Mouse (Mus musculus): Measurements from ENCODE around the gene Scn1b.

The Scn1b gene

GRCm38 (mm10) chr7:31149751-31150565 is 23.2 kb upstream of the Scn1b start:
- no peak for DNase-seq (ENCODE audit: low spot score)

GRCm38 (mm10) chr7:31149271-31149670 is 22.5 kb upstream of the Scn1b start:
- DNase-seq (ENCODE audit: low spot score), result no peak

GRCm38 (mm10) chr7:31148756-31149155 is 22.0 kb upstream of the Scn1b start:
- peak; percentile 47 for DNase-seq (ENCODE audit: low spot score)

- DNase-seq (ENCODE audit: low spot score), result no peak
Measured at GRCm38 (mm10) chr7:31148086-31148485, 21.3 kb upstream of the Scn1b start.

- DNase-seq (ENCODE audit: low spot score), result no peak
Measured at GRCm38 (mm10) chr7:31145596-31146160, 18.9 kb upstream of the Scn1b start.

- no peak for DNase-seq (ENCODE audit: low spot score)
Measured at GRCm38 (mm10) chr7:31144886-31145285, 18.1 kb upstream of the Scn1b start.

GRCm38 (mm10) chr7:31140941-31141340 is 14.1 kb upstream of the Scn1b start:
- no peak for DNase-seq (ENCODE audit: low spot score)

- DNase-seq (ENCODE audit: low spot score), result no peak
Measured at GRCm38 (mm10) chr7:31140302-31140701, 13.5 kb upstream of the Scn1b start.

GRCm38 (mm10) chr7:31139765-31140164 is 13.0 kb upstream of the Scn1b start:
- DNase-seq (ENCODE audit: low spot score), result no peak

- DNase-seq (ENCODE audit: low spot score), result no peak
Measured at GRCm38 (mm10) chr7:31135717-31136116, 8.9 kb upstream of the Scn1b start.

GRCm38 (mm10) chr7:31131866-31132265 is 5.1 kb upstream of the Scn1b start:
- no peak for DNase-seq (ENCODE audit: low spot score)

GRCm38 (mm10) chr7:31130841-31131240 is 4.0 kb upstream of the Scn1b start:
- DNase-seq (ENCODE audit: low spot score), result no peak

GRCm38 (mm10) chr7:31130197-31130596 is 3.4 kb upstream of the Scn1b start:
- no peak for DNase-seq (ENCODE audit: low spot score)

GRCm38 (mm10) chr7:31128157-31128705 is 1.4 kb upstream of the Scn1b start:
- DNase-seq (ENCODE audit: low spot score), result no peak

GRCm38 (mm10) chr7:31126211-31126751 is 522 bp downstream of the Scn1b start:
- DNase-seq (ENCODE audit: low spot score), result no peak

GRCm38 (mm10) chr7:31125116-31125515 is 1.7 kb downstream of the Scn1b start:
- DNase-seq (ENCODE audit: low spot score), result no peak

- no peak for DNase-seq (ENCODE audit: low spot score)
Measured at GRCm38 (mm10) chr7:31124381-31124780, 2.4 kb downstream of the Scn1b start.

- DNase-seq (ENCODE audit: low spot score), result no peak
Measured at GRCm38 (mm10) chr7:31123697-31124096, 3.1 kb downstream of the Scn1b start.

- no peak for DNase-seq (ENCODE audit: low spot score)
Measured at GRCm38 (mm10) chr7:31122641-31123631, 3.9 kb downstream of the Scn1b start.

GRCm38 (mm10) chr7:31119556-31119955 is 7.2 kb downstream of the Scn1b start:
- DNase-seq (ENCODE audit: low spot score), result no peak

GRCm38 (mm10) chr7:31118486-31118885 is 8.3 kb downstream of the Scn1b start:
- no peak for DNase-seq (ENCODE audit: low spot score)

GRCm38 (mm10) chr7:31117465-31117864 is 9.3 kb downstream of the Scn1b start:
- no peak for DNase-seq (ENCODE audit: low spot score)

Data from testis, postnatal 14 days (tissue).